Comparison of ENCODE assay signal across 20 mouse cellular contexts in the genomic region with DNA sequence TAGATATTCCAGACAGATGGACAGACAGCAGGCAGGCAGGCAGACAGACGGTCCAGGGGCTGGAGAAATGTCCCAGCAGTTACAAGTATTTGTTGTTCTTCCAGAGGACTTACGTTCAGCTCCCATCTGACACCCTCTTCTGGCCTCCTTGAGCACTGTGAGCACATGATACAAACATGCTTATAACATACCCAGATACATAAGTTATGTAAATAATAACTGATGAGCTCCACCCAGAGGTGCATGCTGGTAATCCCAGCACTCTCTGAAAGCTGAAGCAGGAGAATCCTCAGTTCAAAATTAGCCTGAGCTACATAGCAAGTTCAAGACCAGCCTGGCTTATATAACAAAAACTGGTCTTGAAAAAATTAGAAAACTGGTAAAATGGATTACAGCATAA. TPM values are rescaled to one million over a fixed set of nuclear protein-coding genes. Genes with fewer than 3 reads are reported as not detected.
DNase-seq lines count a peak whose midpoint lies in the region; ATAC-seq lines count a peak whose summit lies in the region.
"Had no signal": no experiment of that assay in that cellular context is flagged by ENCODE, and none has a peak within 500 bp of the region (broad histone marks: within the 10 kb centered on the region; RNA-seq: fewer than 3 reads in every experiment).

No protein-coding gene starts in this region.

- WGBS in midbrain, embryonic 16.5 days: 90% methylated on average over 2 of the region's 2 CpGs

- no peak overlapping the region for H3K27ac ChIP-seq in midbrain, embryonic 16.5 days (ENCODE audit: low read length)
- H3K27ac ChIP-seq: embryonic facial prominence, embryonic 10.5 days; embryonic facial prominence, embryonic 12.5 days; forebrain, embryonic 13.5 days; forebrain, embryonic 15.5 days had no signal

- ATAC-seq in granulocyte monocyte progenitor cell, adult 5-6 weeks (replicated peaks; ENCODE audit: poor library complexity, severe bottlenecking): peak; percentile 37; the same call in 1 of the 2 replicates
- peak; percentile 52; the same call in 1 of the 2 replicates for ATAC-seq in megakaryocyte-erythroid progenitor cell, adult 5-6 weeks (replicated peaks; ENCODE audit: low FRiP score, low TSS enrichment, poor library complexity, severe bottlenecking)
- ATAC-seq in midbrain, embryonic 16.5 days: no peak
- ATAC-seq: forebrain, embryonic 13.5 days; forebrain, embryonic 15.5 days; forebrain, postnatal 0 days had no signal

- H3K4me2 ChIP-seq in midbrain, embryonic 16.5 days (ENCODE audit: low read length): no peak overlapping the region
- H3K4me2 ChIP-seq: embryonic facial prominence, embryonic 12.5 days; forebrain, embryonic 13.5 days; forebrain, embryonic 15.5 days had no signal

- H3K36me3 ChIP-seq in midbrain, embryonic 16.5 days (ENCODE audit: control insufficient read depth, insufficient read depth, low read length): no peaks in the 10 kb centered on the region

- H3K27me3 ChIP-seq in midbrain, embryonic 16.5 days (ENCODE audit: control insufficient read depth, insufficient read depth, low read depth, low read length): no peaks in the 10 kb centered on the region
- H3K27me3 ChIP-seq: embryonic facial prominence, embryonic 12.5 days; forebrain, embryonic 13.5 days; forebrain, embryonic 15.5 days had no signal

- no peaks in the 10 kb centered on the region for H3K9me3 ChIP-seq in midbrain, embryonic 16.5 days (replicated peaks; ENCODE audit: control insufficient read depth, low read length, poor library complexity, severe bottlenecking)
- H3K9me3 ChIP-seq: embryonic facial prominence, embryonic 10.5 days; embryonic facial prominence, embryonic 12.5 days; forebrain, embryonic 13.5 days; forebrain, embryonic 15.5 days had no signal

- H3K4me1 ChIP-seq in midbrain, embryonic 16.5 days (ENCODE audit: control insufficient read depth, insufficient read depth, low read length): no peaks in the 10 kb centered on the region
- H3K4me1 ChIP-seq: embryonic facial prominence, embryonic 10.5 days; embryonic facial prominence, embryonic 12.5 days; forebrain, embryonic 13.5 days; forebrain, embryonic 15.5 days had no signal

- peak; percentile 18 for DNase-seq in A20 (ENCODE audit: low read depth, low spot score)
- DNase-seq in right cerebral cortex, postnatal 10 days (ENCODE audit: low spot score in 2 of 2): no peak
- no peak for DNase-seq in layer of hippocampus, postnatal 25 days (ENCODE audit: extremely low spot score in 1 of 2, low spot score in 1 of 2)
- DNase-seq: adrenal gland, adult 2 months; adrenal gland, postnatal 10 days; adrenal gland, postnatal 25 days; cerebellum, adult 11 months; cerebellum, adult 18-20 months; cerebellum, adult 8-10 months; cerebellum, adult 9-11 months; cerebellum, postnatal 14 days; cerebellum, postnatal 36 days; forebrain, postnatal 0 days had no signal

- no peak overlapping the region for H3K9ac ChIP-seq in midbrain, embryonic 16.5 days (ENCODE audit: low read depth, low read length)
- H3K9ac ChIP-seq: embryonic facial prominence, embryonic 12.5 days; forebrain, embryonic 13.5 days; forebrain, embryonic 15.5 days; forebrain, postnatal 0 days had no signal

- no peak overlapping the region for H3K4me3 ChIP-seq in midbrain, embryonic 16.5 days (ENCODE audit: low read depth, low read length)
- H3K4me3 ChIP-seq: embryonic facial prominence, embryonic 10.5 days; embryonic facial prominence, embryonic 12.5 days; forebrain, embryonic 13.5 days; forebrain, embryonic 15.5 days had no signal

RNA-seq across cellular contexts. Expression of a gene that starts 18.7 kb away (rescaled TPM):
- 13.8 and 16.8 TPM in 2 replicates for total RNA-seq in granulocyte monocyte progenitor cell, adult 5-6 weeks (2014; fragmentation: Nextera tagmentation)
- 25.3 and 25.6 TPM in 2 replicates for total RNA-seq in granulocyte monocyte progenitor cell, adult 5-6 weeks (2017)
- 34.6 and 35.8 TPM in 2 replicates for total RNA-seq in megakaryocyte-erythroid progenitor cell, adult 5-6 weeks (2014; fragmentation: Nextera tagmentation)
- 32.0 and 40.6 TPM in 2 replicates for total RNA-seq in megakaryocyte-erythroid progenitor cell, adult 5-6 weeks (2017)
- 10 to 100 TPM; 13.7 to 14.8 TPM for total RNA-seq in layer of hippocampus, postnatal 25 days (2021)
- 14.9 and 18.6 TPM in 2 replicates for polyA plus RNA-seq in midbrain, embryonic 16.5 days (2015; fragmentation: Nextera tagmentation; extraction: Ambion mirVana)
